Mouse (Mus musculus): ENCODE results near the gene Art1. TPM values are rescaled to one million over a fixed set of nuclear protein-coding genes. Genes with fewer than 3 reads are reported as not detected.

The Art1 gene
- 0.14 and 0.23 TPM in 2 replicates for polyA plus RNA-seq (2015; fragmentation: Nextera tagmentation; extraction: Ambion mirVana)

DNA sequence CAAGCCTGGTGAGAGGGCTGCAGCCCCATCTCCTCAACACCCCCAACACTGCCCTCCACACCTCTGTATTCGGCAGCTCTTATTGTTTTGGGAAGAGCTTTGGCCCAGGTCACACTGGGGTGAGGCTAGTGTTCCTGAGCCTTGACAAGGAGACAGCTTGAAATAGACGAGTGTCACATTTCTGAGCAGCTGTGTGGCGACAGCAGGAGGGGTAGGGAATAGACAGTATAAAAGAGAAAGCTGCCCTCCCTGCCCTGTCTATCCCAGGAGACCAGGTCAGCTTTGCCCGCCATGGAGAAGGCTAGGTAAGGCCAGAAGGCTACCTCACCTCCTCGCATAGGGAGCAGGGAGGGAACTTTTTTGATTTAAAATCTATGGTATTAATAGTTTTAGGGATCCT lies at the start of gene Art1:
Art1 (plus strand) TSS at position 257 of the 400 bp plus-strand sequence.
- H3K4me2 ChIP-seq (replicated peaks; ENCODE audit: low read depth, low read length): peak within 1 kb of the TSS; percentile 71; the same call in 1 of the 2 replicates
- H3K9me3 ChIP-seq (ENCODE audit: low read length): no peaks in the 10 kb centered on the region
- TF ChIP-seq CTCF (IDR thresholded peaks at IDR 0.05) (no peak), EP300 (IDR thresholded peaks at IDR 0.05) (no peak)
- no peak within 1 kb of the TSS for H3K27ac ChIP-seq (ENCODE audit: low read length)
- no peak within 1 kb of the TSS for H3K9ac ChIP-seq (replicated peaks; ENCODE audit: low read depth)
- no peaks in the 10 kb centered on the region for H3K36me3 ChIP-seq (ENCODE audit: insufficient read depth, low read length)
- DNase-seq (ENCODE audit: low spot score): no peak
- peaks cover 10% of the 10 kb centered on the region; the same call in 1 of the 2 replicates for H3K4me1 ChIP-seq (ENCODE audit: insufficient read depth, low read depth, low read length)
- no peak for ATAC-seq
- H3K4me3 ChIP-seq (ENCODE audit: low read depth, low read length): no peak within 1 kb of the TSS
- no peaks in the 10 kb centered on the region for H3K27me3 ChIP-seq (replicated peaks; ENCODE audit: insufficient read depth, low read length)
- WGBS: 60% methylated on average over 5 of the region's 5 CpGs

DNA sequence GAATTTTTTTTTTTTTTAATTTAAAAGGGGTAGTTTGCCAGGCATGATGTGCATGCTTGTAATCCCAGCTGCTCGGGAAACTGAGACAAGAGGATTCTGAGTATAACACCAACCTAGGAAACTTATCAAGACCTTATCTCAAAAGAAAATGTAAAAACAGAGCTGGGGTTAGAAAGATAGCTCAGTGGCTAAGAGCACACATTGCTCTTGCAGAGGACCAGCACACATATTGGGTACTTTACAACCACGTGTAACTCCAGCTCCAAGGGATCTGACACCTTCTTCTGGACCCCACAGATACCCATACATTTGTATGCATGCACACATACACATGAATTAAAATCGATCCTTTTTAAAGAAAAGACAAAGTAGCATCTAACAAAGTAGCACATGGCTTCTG lies 40.2 kb upstream of the Art1 start:
- 85% methylated on average over 3 of the region's 3 CpGs for WGBS
- DNase-seq (ENCODE audit: low spot score) (no peak), ATAC-seq (no peak)
- no peak overlapping the region for H3K4me2 ChIP-seq (replicated peaks; ENCODE audit: low read depth, low read length)
- no peaks in the 10 kb centered on the region; the same call in 1 of the 2 replicates for H3K36me3 ChIP-seq (ENCODE audit: insufficient read depth, low read length)
- H3K4me1 ChIP-seq (ENCODE audit: insufficient read depth, low read depth, low read length): peaks cover 13% of the 10 kb centered on the region; the same call in 1 of the 2 replicates
- no peak for TF ChIP-seq CTCF (IDR thresholded peaks at IDR 0.05)
- no peak for TF ChIP-seq EP300 (IDR thresholded peaks at IDR 0.05)
- H3K9me3 ChIP-seq (ENCODE audit: low read length): no peaks in the 10 kb centered on the region
- no peak overlapping the region for H3K9ac ChIP-seq (replicated peaks; ENCODE audit: low read depth)
- H3K4me3 ChIP-seq (ENCODE audit: low read depth, low read length): no peak overlapping the region
- H3K27me3 ChIP-seq (replicated peaks; ENCODE audit: insufficient read depth, low read length): no peaks in the 10 kb centered on the region
- H3K27ac ChIP-seq (ENCODE audit: low read length): no peak overlapping the region

DNA sequence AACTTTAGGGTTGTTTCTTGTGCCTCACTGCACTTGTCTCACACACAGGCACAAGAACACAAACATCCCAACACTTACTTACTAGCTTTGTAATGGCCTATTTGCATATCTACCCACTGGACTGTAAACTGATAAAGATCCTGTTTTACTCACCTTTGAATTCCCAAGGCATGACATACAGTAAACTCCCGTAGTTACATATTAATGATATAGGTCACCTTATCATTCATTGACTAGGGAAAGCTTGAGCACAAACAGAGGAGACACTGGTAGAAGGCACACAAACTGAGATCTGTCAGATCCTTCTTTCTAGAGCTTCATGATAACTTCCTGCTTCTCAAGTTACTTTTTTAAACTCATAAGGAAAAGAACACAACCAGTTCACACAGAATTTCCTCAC lies 39.3 kb upstream of the Art1 start:
- WGBS: 71% methylated on average over 1 of the region's 1 CpGs
- DNase-seq (ENCODE audit: low spot score) (no peak), ATAC-seq (no peak)
- H3K4me3 ChIP-seq (ENCODE audit: low read depth, low read length): no peak overlapping the region
- H3K4me2 ChIP-seq (replicated peaks; ENCODE audit: low read depth, low read length): no peak overlapping the region
- H3K27ac ChIP-seq (ENCODE audit: low read length): no peak overlapping the region
- H3K9ac ChIP-seq (replicated peaks; ENCODE audit: low read depth): no peak overlapping the region
- H3K36me3 ChIP-seq (ENCODE audit: insufficient read depth, low read length): no peaks in the 10 kb centered on the region; the same call in 1 of the 2 replicates
- H3K9me3 ChIP-seq (ENCODE audit: low read length): no peaks in the 10 kb centered on the region
- H3K4me1 ChIP-seq (ENCODE audit: insufficient read depth, low read depth, low read length): peaks cover 13% of the 10 kb centered on the region; the same call in 1 of the 2 replicates
- H3K27me3 ChIP-seq (replicated peaks; ENCODE audit: insufficient read depth, low read length): no peaks in the 10 kb centered on the region
- no peak for TF ChIP-seq CTCF (IDR thresholded peaks at IDR 0.05)
- TF ChIP-seq EP300 (IDR thresholded peaks at IDR 0.05): no peak

DNA sequence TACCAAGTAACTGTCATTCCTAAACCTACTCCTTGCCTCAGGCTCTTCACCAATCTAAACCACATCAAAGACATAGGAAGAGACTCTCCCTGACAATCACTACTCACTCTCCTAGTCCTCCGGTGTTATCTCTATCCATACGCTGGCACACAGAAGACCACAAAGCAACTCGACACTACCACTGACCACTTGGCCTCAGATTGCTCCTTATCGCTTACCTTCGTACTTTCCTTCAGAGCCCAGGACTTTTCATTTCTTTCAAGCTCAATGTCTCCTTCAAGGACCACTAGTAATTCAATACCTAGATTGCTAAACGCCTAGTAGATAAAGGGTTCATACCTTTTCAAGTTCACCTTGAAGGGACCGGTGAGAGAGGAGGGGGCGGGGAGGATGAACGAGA lies 37.7 kb upstream of the Art1 start:
- Histone ChIP-seq H3K4me3 (ENCODE audit: low read depth, low read length) (no peak overlapping the region), H3K4me2 (replicated peaks; ENCODE audit: low read depth, low read length) (peak overlapping the region; percentile 75; the same call in 1 of the 2 replicates), H3K4me1 (ENCODE audit: insufficient read depth, low read depth, low read length) (peaks cover 13% of the 10 kb centered on the region; the same call in 1 of the 2 replicates), H3K36me3 (ENCODE audit: insufficient read depth, low read length) (no peaks in the 10 kb centered on the region; the same call in 1 of the 2 replicates), H3K9ac (replicated peaks; ENCODE audit: low read depth) (no peak overlapping the region), H3K9me3 (ENCODE audit: low read length) (no peaks in the 10 kb centered on the region), H3K27ac (ENCODE audit: low read length) (no peak overlapping the region), H3K27me3 (replicated peaks; ENCODE audit: insufficient read depth, low read length) (no peaks in the 10 kb centered on the region)
- DNase-seq (ENCODE audit: low spot score) (no peak), ATAC-seq (no peak)
- WGBS: 59% methylated on average over 9 of the region's 9 CpGs
- TF ChIP-seq EP300 (IDR thresholded peaks at IDR 0.05) (no peak), CTCF (IDR thresholded peaks at IDR 0.05) (no peak)

GRCm38 (mm10) chr7:102064655-102065045 lies 36.9 kb upstream of the Art1 start:
- peak; percentile 7 for ATAC-seq
- peak overlapping the region; percentile 75 for H3K4me2 ChIP-seq (replicated peaks; ENCODE audit: low read depth, low read length)
- H3K4me1 ChIP-seq (ENCODE audit: insufficient read depth, low read depth, low read length): peaks cover 13% of the 10 kb centered on the region; the same call in 1 of the 2 replicates
- DNase-seq (ENCODE audit: low spot score): no peak
- peak overlapping the region; percentile 48 for H3K9ac ChIP-seq (replicated peaks; ENCODE audit: low read depth)
- H3K27ac ChIP-seq (ENCODE audit: low read length): peak overlapping the region; percentile 79; the same call in 1 of the 2 replicates
- H3K9me3 ChIP-seq (ENCODE audit: low read length): no peaks in the 10 kb centered on the region
- H3K4me3 ChIP-seq (ENCODE audit: low read depth, low read length): peak overlapping the region; percentile 62
- H3K36me3 ChIP-seq (ENCODE audit: insufficient read depth, low read length): no peaks in the 10 kb centered on the region
- H3K27me3 ChIP-seq (replicated peaks; ENCODE audit: insufficient read depth, low read length): no peaks in the 10 kb centered on the region
- under 1% methylated on average over 9 of the region's 9 CpGs for WGBS
- TF ChIP-seq EP300 (IDR thresholded peaks at IDR 0.05): no peak
- TF ChIP-seq CTCF (IDR thresholded peaks at IDR 0.05): no peak

DNA sequence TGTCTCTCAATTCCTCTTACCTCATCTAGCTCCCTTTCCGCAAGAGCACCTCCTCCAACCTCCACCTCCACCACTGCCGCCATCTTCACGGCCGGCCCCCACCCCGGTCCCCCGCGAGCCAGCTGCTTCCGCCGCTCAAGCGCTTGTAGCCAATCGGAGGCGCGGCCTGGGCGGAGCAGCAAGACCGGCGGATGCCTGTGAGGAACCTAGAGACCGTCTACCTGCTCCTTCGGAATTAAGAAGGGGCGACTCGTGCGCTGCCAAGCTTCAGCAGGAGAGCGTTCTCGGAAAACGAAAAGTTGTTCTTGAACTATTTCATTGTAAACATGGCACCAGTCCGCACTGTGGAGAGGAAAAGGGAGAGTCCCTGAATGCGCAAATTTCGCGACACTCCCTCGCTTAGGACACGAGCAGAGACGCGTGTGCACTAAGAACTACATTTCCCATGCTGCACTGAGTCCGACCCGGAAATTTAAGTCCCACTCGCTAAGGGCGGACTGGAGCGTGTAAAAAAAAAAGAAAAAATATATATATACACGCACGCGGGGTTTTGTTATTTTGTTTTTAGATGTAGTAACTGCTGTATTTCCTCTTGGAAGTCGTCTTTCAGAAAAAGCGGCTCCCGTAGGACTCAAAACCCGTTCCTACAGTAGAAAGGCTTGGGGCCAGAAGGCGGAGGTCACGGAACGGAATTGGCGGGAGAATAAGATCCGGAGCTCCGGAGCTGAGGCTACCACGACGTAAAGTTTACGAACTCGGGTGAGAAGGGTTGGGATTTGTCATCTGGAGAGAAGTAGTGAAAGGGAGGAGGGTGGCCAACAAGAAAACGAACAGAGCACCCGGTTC lies 36.3 kb upstream of the Art1 start, which contains the start of the genes Rnf121, Xndc1 and Xntrpc:
Rnf121 (minus strand) TSS at position 424 of the 846 bp plus-strand sequence.
Xndc1 (plus strand) TSS at position 466 of the 846 bp plus-strand sequence.
Xntrpc (plus strand) TSS at position 668 of the 846 bp plus-strand sequence.
- Histone ChIP-seq H3K9ac (replicated peaks; ENCODE audit: low read depth) (peak within 1 kb of the TSS; percentile 48), H3K4me3 (ENCODE audit: low read depth, low read length) (peak within 1 kb of the TSS; percentile 62), H3K4me2 (replicated peaks; ENCODE audit: low read depth, low read length) (peak within 1 kb of the TSS; percentile 75), H3K36me3 (ENCODE audit: insufficient read depth, low read length) (no peaks in the 10 kb centered on the region), H3K27me3 (replicated peaks; ENCODE audit: insufficient read depth, low read length) (no peaks in the 10 kb centered on the region), H3K9me3 (ENCODE audit: low read length) (no peaks in the 10 kb centered on the region), H3K27ac (ENCODE audit: low read length) (peak within 1 kb of the TSS; percentile 79), H3K4me1 (ENCODE audit: insufficient read depth, low read depth, low read length) (peaks cover 13% of the 10 kb centered on the region; the same call in 1 of the 2 replicates)
- peak; percentile 99 for ATAC-seq
- DNase-seq (ENCODE audit: low spot score): peak; percentile 97
- WGBS: under 1% methylated on average over 56 of the region's 56 CpGs
- TF ChIP-seq EP300 (IDR thresholded peaks at IDR 0.05) (no peak), CTCF (IDR thresholded peaks at IDR 0.05) (no peak)
